Comparison of ENCODE assay signal across 15 mouse cellular contexts in the genomic region with DNA sequence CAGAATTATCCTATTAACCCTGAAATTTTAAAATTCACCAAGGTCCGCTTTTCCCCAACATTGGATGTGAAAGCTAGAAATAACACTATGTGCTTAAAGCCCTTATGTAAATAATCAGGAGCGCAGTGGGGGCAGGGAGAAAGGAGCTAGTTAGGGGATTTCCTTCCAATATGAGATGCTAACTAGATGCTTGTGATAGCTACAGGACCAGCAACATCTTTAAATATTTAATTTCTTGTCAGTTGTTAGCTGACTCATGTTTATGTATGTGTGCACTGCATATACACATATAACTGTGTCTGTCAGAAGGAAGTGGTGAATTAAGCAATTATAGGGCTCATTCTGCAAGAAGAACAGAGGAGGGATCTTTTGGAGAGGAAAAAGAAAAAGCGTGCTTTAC.
DNase-seq lines count a peak whose midpoint lies in the region; ATAC-seq lines count a peak whose summit lies in the region.
"Had no signal": no experiment of that assay in that cellular context is flagged by ENCODE, and none has a peak within 500 bp of the region (broad histone marks: within the 10 kb centered on the region; RNA-seq: fewer than 3 reads in every experiment).

No protein-coding gene starts in this region.

- no peak overlapping the region for H3K27ac ChIP-seq in midbrain, embryonic 11.5 days (ENCODE audit: low read depth, low read length)
- no peak overlapping the region for H3K27ac ChIP-seq in midbrain, embryonic 10.5 days (replicated peaks)
- H3K27ac ChIP-seq: embryonic facial prominence, embryonic 13.5 days had no signal

- 72% methylated on average over 3 of the region's 3 CpGs for WGBS in midbrain, embryonic 11.5 days
- WGBS in midbrain, embryonic 10.5 days = 70% methylated on average over 3 of the region's 3 CpGs

- H3K27me3 ChIP-seq in midbrain, embryonic 11.5 days (ENCODE audit: control insufficient read depth, insufficient read depth, low read length) = no peaks in the 10 kb centered on the region
- no peaks in the 10 kb centered on the region for H3K27me3 ChIP-seq in midbrain, embryonic 10.5 days (ENCODE audit: low read depth, poor library complexity, severe bottlenecking)
- H3K27me3 ChIP-seq: embryonic facial prominence, embryonic 13.5 days; hindbrain, embryonic 15.5 days had no signal

- no peak overlapping the region for H3K4me3 ChIP-seq in midbrain, embryonic 11.5 days (ENCODE audit: low read depth, low read length)
- no peak overlapping the region for H3K4me3 ChIP-seq in midbrain, embryonic 10.5 days
- H3K4me3 ChIP-seq: embryonic facial prominence, embryonic 13.5 days; hindbrain, embryonic 15.5 days had no signal

- DNase-seq in heart, adult 11 months = peak; percentile 53
- DNase-seq in heart, postnatal 25 days (ENCODE audit: low spot score) = no peak
- no peak for DNase-seq in midbrain, embryonic 11.5 days (ENCODE audit: low spot score, missing footprints)
- no peak for DNase-seq in midbrain, embryonic 10.5 days (ENCODE audit: low spot score)
- DNase-seq in induced T-regulatory cell, adult 2 months (ENCODE audit: low read depth) = peak; percentile 13
- DNase-seq in adrenal gland, postnatal 36 days = no peak
- DNase-seq in testis, postnatal 14 days (ENCODE audit: low spot score) = no peak
- DNase-seq: adrenal gland, postnatal 25 days; cerebellum, postnatal 25 days; kidney, adult 18-20 months; kidney, postnatal 25 days; right cerebral cortex, postnatal 25 days had no signal

- H3K9me3 ChIP-seq in midbrain, embryonic 11.5 days (ENCODE audit: control insufficient read depth, low read length) = no peaks in the 10 kb centered on the region
- no peaks in the 10 kb centered on the region for H3K9me3 ChIP-seq in midbrain, embryonic 10.5 days (replicated peaks)
- H3K9me3 ChIP-seq: embryonic facial prominence, embryonic 13.5 days; hindbrain, embryonic 15.5 days had no signal

- H3K4me2 ChIP-seq in midbrain, embryonic 11.5 days = no peak overlapping the region
- H3K4me2 ChIP-seq: embryonic facial prominence, embryonic 13.5 days; hindbrain, embryonic 15.5 days had no signal

- no peak overlapping the region for H3K9ac ChIP-seq in midbrain, embryonic 11.5 days (ENCODE audit: low read length)
- H3K9ac ChIP-seq: embryonic facial prominence, embryonic 13.5 days; hindbrain, embryonic 15.5 days had no signal

- ATAC-seq in midbrain, embryonic 11.5 days (ENCODE audit: low FRiP score) = 0 out of 2 replicates have a peak, but pooled peaks have one; percentile 19
- ATAC-seq: lung, postnatal 0 days had no signal

- peaks cover 5% of the 10 kb centered on the region; the same call in 1 of the 2 replicates for H3K4me1 ChIP-seq in midbrain, embryonic 11.5 days (ENCODE audit: control insufficient read depth, insufficient read depth, low read length)
- peaks cover 37% of the 10 kb centered on the region for H3K4me1 ChIP-seq in midbrain, embryonic 10.5 days

- no peaks in the 10 kb centered on the region for H3K36me3 ChIP-seq in midbrain, embryonic 11.5 days (ENCODE audit: control insufficient read depth, insufficient read depth, low read length)
- H3K36me3 ChIP-seq in midbrain, embryonic 10.5 days = no peaks in the 10 kb centered on the region
- H3K36me3 ChIP-seq: embryonic facial prominence, embryonic 13.5 days; hindbrain, embryonic 15.5 days had no signal

- intact Hi-C loops in heart, postnatal 25 days (cut with DNase I) = no loop called here

Comparison
In these comparisons a context has a peak if more than half of its experiments do, and no peak if none do; other contexts are left out.
1. DNase-seq: peak in heart, adult 11 months (single experiment) and induced T-regulatory cell, adult 2 months (single experiment); none in heart, postnatal 25 days (single experiment), midbrain, embryonic 11.5 days (single experiment), midbrain, embryonic 10.5 days (single experiment), adrenal gland, postnatal 36 days (0 of 2) and testis, postnatal 14 days (single experiment).